Mouse (Mus musculus): ENCODE results near the gene Prss46.
"Not testable (repeated sequence)": the region's sequence is repeated elsewhere in the genome, so short reads cannot be mapped to it uniquely, and the experiment has no call there.

Gene Prss46

GRCm38 (mm10) chr9:110844206-110844605, at the start of gene Prss46:
TSS of gene Prss46 (plus strand) at chr9:110844506.
- no peak for DNase-seq (ENCODE audit: low spot score in 2 of 2)

- no peak for DNase-seq (ENCODE audit: low spot score in 2 of 2)
Observed at GRCm38 (mm10) chr9:110797013-110797412, 47.3 kb upstream of the Prss46 start.

GRCm38 (mm10) chr9:110797866-110798265, 46.4 kb upstream of the Prss46 start, which contains the start of gene Prss42:
TSS of gene Prss42 (plus strand) at chr9:110798166.
- DNase-seq (ENCODE audit: low spot score in 2 of 2): no peak

GRCm38 (mm10) chr9:110800834-110801479, 43.3 kb upstream of the Prss46 start:
- DNase-seq (ENCODE audit: low spot score in 2 of 2): no peak

GRCm38 (mm10) chr9:110803294-110803693, 41.0 kb upstream of the Prss46 start:
- DNase-seq (ENCODE audit: low spot score in 2 of 2): no peak

- peak in 1 of 2 experiments; percentile 8 for DNase-seq (ENCODE audit: low spot score in 2 of 2)
Observed at GRCm38 (mm10) chr9:110810051-110810450, 34.3 kb upstream of the Prss46 start.

GRCm38 (mm10) chr9:110813789-110814188, 30.5 kb upstream of the Prss46 start, which contains the start of gene Prss44:
TSS of gene Prss44 (plus strand) at chr9:110813994.
- DNase-seq (ENCODE audit: low spot score in 2 of 2): no peak

GRCm38 (mm10) chr9:110820546-110820945, 23.8 kb upstream of the Prss46 start:
- not testable (repeated sequence) for DNase-seq (ENCODE audit: low spot score in 2 of 2)

GRCm38 (mm10) chr9:110821436-110821835, 22.9 kb upstream of the Prss46 start:
- DNase-seq (ENCODE audit: low spot score in 2 of 2): no peak

- no peak for DNase-seq (ENCODE audit: low spot score in 2 of 2)
Observed at GRCm38 (mm10) chr9:110825426-110825825, 18.9 kb upstream of the Prss46 start.

- DNase-seq (ENCODE audit: low spot score in 2 of 2): no peak
Observed at GRCm38 (mm10) chr9:110825832-110826231, 18.5 kb upstream of the Prss46 start.

GRCm38 (mm10) chr9:110826390-110826789, 17.9 kb upstream of the Prss46 start, which contains the start of gene Prss43:
TSS of gene Prss43 (plus strand) at chr9:110826690.
- no peak for DNase-seq (ENCODE audit: low spot score in 2 of 2)

- DNase-seq (ENCODE audit: low spot score in 2 of 2): no peak
Observed at GRCm38 (mm10) chr9:110833021-110833420, 11.3 kb upstream of the Prss46 start.

- no peak for DNase-seq (ENCODE audit: low spot score in 2 of 2)
Observed at GRCm38 (mm10) chr9:110834411-110834810, 9.9 kb upstream of the Prss46 start, which contains the start of gene Prss45. TSS of gene Prss45 (plus strand) at chr9:110834588.

GRCm38 (mm10) chr9:110834961-110835360, 9.3 kb upstream of the Prss46 start:
- DNase-seq (ENCODE audit: low spot score in 2 of 2): no peak

GRCm38 (mm10) chr9:110836112-110836511, 8.2 kb upstream of the Prss46 start:
- peak in 1 of 2 experiments; percentile 30 for DNase-seq (ENCODE audit: low spot score in 2 of 2)

- no peak for DNase-seq (ENCODE audit: low spot score in 2 of 2)
Observed at GRCm38 (mm10) chr9:110840905-110841304, 3.4 kb upstream of the Prss46 start.

- no peak for DNase-seq (ENCODE audit: low spot score in 2 of 2)
Observed at GRCm38 (mm10) chr9:110841438-110841837, 2.9 kb upstream of the Prss46 start.

- no peak for DNase-seq (ENCODE audit: low spot score in 2 of 2)
Observed at GRCm38 (mm10) chr9:110849162-110849561, 4.9 kb downstream of the Prss46 start.

GRCm38 (mm10) chr9:110855903-110856302, 11.6 kb downstream of the Prss46 start:
- DNase-seq (ENCODE audit: low spot score in 2 of 2): no peak

GRCm38 (mm10) chr9:110856920-110857319, 12.6 kb downstream of the Prss46 start:
- no peak for DNase-seq (ENCODE audit: low spot score in 2 of 2)

GRCm38 (mm10) chr9:110857781-110858472, 13.6 kb downstream of the Prss46 start, which contains the start of gene Prss50:
TSS of gene Prss50 (plus strand) at chr9:110857967.
- no peak for DNase-seq (ENCODE audit: low spot score in 2 of 2)

GRCm38 (mm10) chr9:110858523-110858922, 14.2 kb downstream of the Prss46 start:
- DNase-seq (ENCODE audit: low spot score in 2 of 2): no peak
